Mouse (Mus musculus) neural tube, embryonic 15.5 days (tissue): ENCODE results near the gene Chd8. TPM values are rescaled to one million over a fixed set of nuclear protein-coding genes. Genes with fewer than 3 reads are reported as not detected.
A peak's percentile ranks its signal among the peaks of the same experiment; 100 is the strongest.

ENCODE experiments used
- ATAC-seq: fragments of 200-750 bp; cut with Nextera tagmentation; 2 replicates; pipeline ENCODE4 v1.8.0; 2017; ENCODE audit warnings: mild to moderate bottlenecking, moderate TSS enrichment, moderate library complexity; ENCODE audit not compliant: low FRiP score
- H3K27ac ChIP-seq: fragments of 300-500 bp; sonication (generic); replicated peaks from 2 replicates; pipeline ENCODE4 v1.5.1; 2015; ENCODE audit warnings: mild to moderate bottlenecking, inconsistent platforms
- H3K27me3 ChIP-seq: fragments of 300-500 bp; sonication (generic); replicated peaks from 2 replicates; pipeline ENCODE4 v1.6.1; 2015; ENCODE audit warnings: inconsistent platforms
- H3K36me3 ChIP-seq: fragments of 300-500 bp; sonication (generic); 2 replicates; pipeline ENCODE4 v1.6.1; 2015; ENCODE audit warnings: inconsistent platforms
- H3K4me1 ChIP-seq: fragments of 300-500 bp; sonication (generic); 2 replicates; pipeline ENCODE4 v1.6.1; 2015; ENCODE audit warnings: inconsistent platforms
- H3K4me2 ChIP-seq: fragments of 300-500 bp; sonication (generic); 2 replicates; pipeline ENCODE4 v1.6.1; 2015; ENCODE audit warnings: inconsistent platforms, mild to moderate bottlenecking, moderate library complexity
- H3K4me3 ChIP-seq: fragments of 300-500 bp; sonication (generic); replicated peaks from 2 replicates; pipeline ENCODE4 v1.5.1; 2015; ENCODE audit warnings: mild to moderate bottlenecking, inconsistent platforms
- H3K9ac ChIP-seq: fragments of 300-500 bp; sonication (generic); replicated peaks from 2 replicates; pipeline ENCODE4 v1.6.1; 2015; ENCODE audit warnings: mild to moderate bottlenecking, inconsistent platforms
- H3K9me3 ChIP-seq: fragments of 300-500 bp; sonication (generic); replicated peaks from 2 replicates; pipeline ENCODE4 v1.6.1; 2016; ENCODE audit warnings: inconsistent platforms
- WGBS: fragments of 180-500 bp; shearing (Covaris S2); methylation state at CpG from one replicate; pipeline ENCODE4 v1.1.7; 2015; ENCODE audit warnings: mixed read lengths; 5-methylcytosine and 5-hydroxymethylcytosine counted together
- polyA plus RNA-seq: library from polyadenylated mRNA; unstranded; fragments of >200 nt; fragmentation: Nextera tagmentation; extraction: Ambion mirVana; gene quantifications from 2 replicates; pipeline ENCODE4 v1.2.1, GENCODE M21; 2015

Gene Chd8
- polyA plus RNA-seq, 1 experiment from 2014 or later, result 30.0 TPM

DNA sequence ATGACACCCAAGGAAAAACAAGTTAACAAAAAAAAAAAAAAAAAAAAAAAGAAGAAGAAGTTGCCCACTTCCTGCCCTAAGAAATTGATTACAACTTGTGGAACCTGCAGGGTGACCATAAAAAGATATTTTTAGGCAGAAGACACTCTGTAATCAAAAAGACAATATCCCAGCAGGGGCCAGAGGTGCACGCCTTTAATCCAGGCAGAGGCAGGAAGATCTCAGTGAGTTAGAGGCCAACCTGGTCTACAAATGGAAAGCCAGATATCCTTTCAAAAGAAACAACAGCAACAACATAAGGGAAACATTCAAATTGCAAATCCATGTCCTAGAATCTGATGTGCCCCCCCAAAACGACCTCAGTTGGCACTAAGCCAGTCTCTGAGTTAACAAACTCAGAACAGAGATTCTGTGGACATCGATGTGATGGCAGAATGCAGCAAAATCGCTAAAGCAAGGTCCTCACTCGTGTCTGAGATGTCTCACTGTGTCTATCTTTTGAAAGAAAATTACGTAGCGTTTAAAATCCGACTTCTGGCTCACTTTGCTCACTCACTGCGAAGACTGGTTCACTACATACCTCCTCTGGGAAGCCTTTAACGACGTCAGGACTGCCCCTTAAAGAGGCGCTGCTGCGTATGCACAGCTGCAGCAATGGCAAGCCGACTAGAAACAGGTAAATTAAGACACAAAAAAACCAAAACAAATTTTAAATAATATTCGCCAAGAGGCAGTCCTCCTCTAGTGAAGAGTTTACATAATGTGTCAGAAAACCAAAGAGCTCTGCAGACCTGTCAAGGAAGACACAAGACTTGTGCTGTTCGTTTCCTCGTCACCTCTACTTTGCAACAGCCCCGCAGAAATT is 1.0 kb downstream of the Chd8 start:
- Histone ChIP-seq H3K9ac (peak overlapping the region; percentile 87), H3K36me3 (peaks cover 6% of the 10 kb centered on the region; the same call in 1 of the 2 replicates), H3K27me3 (no peaks in the 10 kb centered on the region), H3K9me3 (no peaks in the 10 kb centered on the region), H3K4me2 (peak overlapping the region; percentile 80), H3K4me1 (peaks cover 29% of the 10 kb centered on the region), H3K27ac (peak overlapping the region; percentile 95), H3K4me3 (peak overlapping the region; percentile 90)
- WGBS, result 8% methylated on average over 18 of the region's 18 CpGs
- ATAC-seq, result no peak

GRCm38 (mm10) chr14:52246129-52246528 is 11.5 kb downstream of the Chd8 start:
- no peaks in the 10 kb centered on the region for H3K9me3 ChIP-seq
- 82% methylated on average over 4 of the region's 4 CpGs for WGBS
- H3K4me2 ChIP-seq, result no peak overlapping the region
- no peak overlapping the region for H3K9ac ChIP-seq
- H3K27ac ChIP-seq, result no peak overlapping the region
- no peak for ATAC-seq
- H3K4me1 ChIP-seq, result peaks cover 26% of the 10 kb centered on the region
- no peaks in the 10 kb centered on the region for H3K36me3 ChIP-seq
- H3K27me3 ChIP-seq, result no peaks in the 10 kb centered on the region
- no peak overlapping the region for H3K4me3 ChIP-seq

GRCm38 (mm10) chr14:52244690-52245042 is 12.9 kb downstream of the Chd8 start:
- H3K4me2 ChIP-seq, result peak overlapping the region; percentile 78
- peak; percentile 80 for ATAC-seq
- H3K4me3 ChIP-seq, result peak overlapping the region; percentile 78
- H3K27ac ChIP-seq, result peak overlapping the region; percentile 62
- H3K4me1 ChIP-seq, result peaks cover 26% of the 10 kb centered on the region
- no peaks in the 10 kb centered on the region for H3K9me3 ChIP-seq
- no peaks in the 10 kb centered on the region for H3K27me3 ChIP-seq
- peak overlapping the region; percentile 48 for H3K9ac ChIP-seq
- WGBS, result 13% methylated on average over 7 of the region's 7 CpGs
- H3K36me3 ChIP-seq, result no peaks in the 10 kb centered on the region

DNA sequence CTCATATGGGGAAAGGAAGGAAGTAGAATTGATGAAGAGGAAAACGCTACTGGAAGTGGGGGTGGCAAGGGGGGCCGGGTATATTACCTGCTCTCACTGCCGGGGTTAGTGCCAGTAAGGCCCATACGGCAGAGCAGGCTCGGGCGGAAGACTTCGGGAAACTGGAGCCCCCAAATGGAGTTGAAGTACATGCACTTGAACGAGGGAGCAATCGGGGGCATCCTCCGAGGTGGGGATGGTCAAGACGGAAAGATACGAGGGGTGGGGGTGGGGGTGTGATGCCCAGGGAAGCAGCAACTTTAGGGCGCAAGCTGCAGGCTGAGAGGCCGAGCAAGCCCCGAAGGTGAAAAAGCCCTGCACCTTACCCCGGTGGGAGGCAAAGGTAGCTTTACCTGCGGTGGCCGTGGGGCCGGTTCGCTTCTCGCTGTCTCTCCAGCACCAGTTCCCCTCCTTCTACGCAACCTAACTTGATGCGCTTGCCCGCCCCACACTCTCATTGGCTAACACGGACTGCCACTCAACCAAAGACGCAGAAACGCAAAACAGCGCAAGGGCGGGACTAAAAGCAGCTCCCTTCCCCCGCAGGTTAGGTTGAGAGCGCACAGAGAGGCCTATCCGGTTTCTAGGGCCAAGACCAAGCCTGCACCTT is 13.4 kb downstream of the Chd8 start:
- peaks cover 26% of the 10 kb centered on the region for H3K4me1 ChIP-seq
- under 1% methylated on average over 32 of the region's 32 CpGs for WGBS
- H3K9me3 ChIP-seq, result no peaks in the 10 kb centered on the region
- ATAC-seq, result peak; percentile 100
- peak overlapping the region; percentile 78 for H3K4me2 ChIP-seq
- H3K36me3 ChIP-seq, result no peaks in the 10 kb centered on the region
- H3K27ac ChIP-seq, result peak overlapping the region; percentile 80
- no peaks in the 10 kb centered on the region for H3K27me3 ChIP-seq
- peak overlapping the region; percentile 78 for H3K9ac ChIP-seq
- H3K4me3 ChIP-seq, result peak overlapping the region; percentile 78

GRCm38 (mm10) chr14:52236216-52236615 is 21.4 kb downstream of the Chd8 start:
- 92% methylated on average over 1 of the region's 1 CpGs for WGBS
- ATAC-seq, result no peak
- Histone ChIP-seq H3K9ac (no peak overlapping the region), H3K36me3 (peaks cover 52% of the 10 kb centered on the region), H3K4me3 (no peak overlapping the region), H3K4me1 (no peaks in the 10 kb centered on the region), H3K9me3 (no peaks in the 10 kb centered on the region), H3K4me2 (no peak overlapping the region), H3K27ac (no peak overlapping the region), H3K27me3 (no peaks in the 10 kb centered on the region)

GRCm38 (mm10) chr14:52235165-52235564 is 22.4 kb downstream of the Chd8 start:
- Histone ChIP-seq H3K4me2 (no peak overlapping the region), H3K4me1 (no peaks in the 10 kb centered on the region), H3K4me3 (no peak overlapping the region), H3K27ac (no peak overlapping the region), H3K9ac (no peak overlapping the region), H3K9me3 (no peaks in the 10 kb centered on the region), H3K27me3 (no peaks in the 10 kb centered on the region), H3K36me3 (peaks cover 62% of the 10 kb centered on the region)
- WGBS, result 91% methylated on average over 7 of the region's 7 CpGs
- ATAC-seq, result no peak

- H3K9ac ChIP-seq, result no peak overlapping the region
- 87% methylated on average over 6 of the region's 6 CpGs for WGBS
- no peak for ATAC-seq
Observed at GRCm38 (mm10) chr14:52232249-52232648, 25.3 kb downstream of the Chd8 start.

GRCm38 (mm10) chr14:52225972-52226371 is 31.6 kb downstream of the Chd8 start:
- Histone ChIP-seq H3K4me3 (no peak overlapping the region), H3K9ac (no peak overlapping the region), H3K36me3 (peaks cover 87% of the 10 kb centered on the region), H3K4me2 (no peak overlapping the region), H3K27me3 (no peaks in the 10 kb centered on the region), H3K4me1 (no peaks in the 10 kb centered on the region), H3K9me3 (no peaks in the 10 kb centered on the region), H3K27ac (no peak overlapping the region)
- no peak for ATAC-seq
- WGBS, result 93% methylated on average over 2 of the region's 2 CpGs

More at GRCm38 (mm10) chr14:52232249-52232648, 25.3 kb downstream of the Chd8 start:
- no peak overlapping the region for H3K4me3 ChIP-seq
- H3K27me3 ChIP-seq, result no peaks in the 10 kb centered on the region
- H3K27ac ChIP-seq, result no peak overlapping the region
- no peaks in the 10 kb centered on the region for H3K9me3 ChIP-seq
- H3K4me1 ChIP-seq, result no peaks in the 10 kb centered on the region
- no peak overlapping the region for H3K4me2 ChIP-seq
- H3K36me3 ChIP-seq, result peaks cover 84% of the 10 kb centered on the region

DNA sequence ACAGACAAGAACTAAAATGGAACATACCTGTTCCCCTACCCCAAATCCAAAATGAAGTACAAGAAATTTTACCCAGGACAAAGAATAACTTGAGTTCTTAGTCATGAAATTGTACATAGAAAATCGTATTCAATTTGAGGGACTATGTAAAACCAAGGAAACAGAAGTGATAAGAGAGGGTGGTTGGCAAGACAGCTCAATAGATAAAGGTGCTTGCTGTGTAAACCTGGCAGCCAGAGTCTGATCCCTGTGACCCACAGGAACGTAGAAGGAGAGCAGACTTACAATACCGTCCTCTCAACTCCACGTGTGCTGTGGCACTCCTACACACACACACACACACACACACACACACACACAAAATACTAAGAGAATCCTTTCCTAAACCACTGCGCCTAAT is 40.3 kb downstream of the Chd8 start:
- Histone ChIP-seq H3K27ac (no peak overlapping the region), H3K36me3 (peaks cover 88% of the 10 kb centered on the region), H3K4me1 (no peaks in the 10 kb centered on the region), H3K27me3 (no peaks in the 10 kb centered on the region), H3K9ac (no peak overlapping the region), H3K9me3 (no peaks in the 10 kb centered on the region), H3K4me2 (no peak overlapping the region), H3K4me3 (no peak overlapping the region)
- 96% methylated on average over 5 of the region's 5 CpGs for WGBS
- no peak for ATAC-seq

- Histone ChIP-seq H3K36me3 (peaks cover 46% of the 10 kb centered on the region), H3K4me3 (no peak overlapping the region), H3K9ac (no peak overlapping the region), H3K4me2 (no peak overlapping the region), H3K4me1 (peaks cover 21% of the 10 kb centered on the region), H3K9me3 (no peaks in the 10 kb centered on the region), H3K27ac (no peak overlapping the region), H3K27me3 (no peaks in the 10 kb centered on the region)
- no peak for ATAC-seq
- WGBS, result 98% methylated on average over 4 of the region's 4 CpGs
Observed at GRCm38 (mm10) chr14:52199412-52199811, 58.2 kb downstream of the Chd8 start.

GRCm38 (mm10) chr14:52198141-52198540 is 59.4 kb downstream of the Chd8 start:
- H3K4me3 ChIP-seq, result no peak overlapping the region
- 23% methylated on average over 3 of the region's 3 CpGs for WGBS

More at GRCm38 (mm10) chr14:52198141-52198540, 59.4 kb downstream of the Chd8 start:
- Histone ChIP-seq H3K4me1 (peaks cover 21% of the 10 kb centered on the region), H3K4me2 (peak overlapping the region; percentile 76), H3K9me3 (no peaks in the 10 kb centered on the region), H3K27me3 (no peaks in the 10 kb centered on the region), H3K36me3 (peaks cover 35% of the 10 kb centered on the region), H3K27ac (no peak overlapping the region), H3K9ac (no peak overlapping the region)
- no peak for ATAC-seq
